Mouse (Mus musculus): Measurements from ENCODE around the gene Lrrc17.

Lrrc17 gene

GRCm38 (mm10) chr5:21543409-21544201 lies at the start of gene Lrrc17:
Lrrc17 (plus strand) TSS chr5:21543559.
- no peak for DNase-seq

GRCm38 (mm10) chr5:21494781-21495180 lies 48.6 kb upstream of the Lrrc17 start:
- DNase-seq: no peak

GRCm38 (mm10) chr5:21496321-21496720 lies 47.0 kb upstream of the Lrrc17 start:
- no peak for DNase-seq

GRCm38 (mm10) chr5:21496881-21497280 lies 46.5 kb upstream of the Lrrc17 start:
- DNase-seq: no peak

GRCm38 (mm10) chr5:21498490-21498889 lies 44.9 kb upstream of the Lrrc17 start:
- DNase-seq: no peak

- no peak for DNase-seq
Measured at GRCm38 (mm10) chr5:21498925-21499324, 44.4 kb upstream of the Lrrc17 start.

- DNase-seq: no peak
Measured at GRCm38 (mm10) chr5:21500133-21500532, 43.2 kb upstream of the Lrrc17 start.

GRCm38 (mm10) chr5:21500941-21501340 lies 42.4 kb upstream of the Lrrc17 start:
- no peak for DNase-seq

- DNase-seq: peak; percentile 54
Measured at GRCm38 (mm10) chr5:21502936-21503610, 40.3 kb upstream of the Lrrc17 start.

- no peak for DNase-seq
Measured at GRCm38 (mm10) chr5:21505159-21505558, 38.2 kb upstream of the Lrrc17 start.

- DNase-seq: no peak
Measured at GRCm38 (mm10) chr5:21506887-21507286, 36.5 kb upstream of the Lrrc17 start.

GRCm38 (mm10) chr5:21509801-21510200 lies 33.6 kb upstream of the Lrrc17 start:
- DNase-seq: no peak

GRCm38 (mm10) chr5:21513363-21513762 lies 30.0 kb upstream of the Lrrc17 start:
- DNase-seq: no peak

GRCm38 (mm10) chr5:21517562-21517961 lies 25.8 kb upstream of the Lrrc17 start:
- no peak for DNase-seq

- no peak for DNase-seq
Measured at GRCm38 (mm10) chr5:21518207-21518606, 25.2 kb upstream of the Lrrc17 start.

GRCm38 (mm10) chr5:21519166-21519565 lies 24.2 kb upstream of the Lrrc17 start:
- no peak for DNase-seq

GRCm38 (mm10) chr5:21526835-21527485 lies 16.4 kb upstream of the Lrrc17 start:
- DNase-seq: no peak

- no peak for DNase-seq
Measured at GRCm38 (mm10) chr5:21527488-21527911, 15.9 kb upstream of the Lrrc17 start.

GRCm38 (mm10) chr5:21528068-21528842 lies 15.1 kb upstream of the Lrrc17 start:
- no peak for DNase-seq

- DNase-seq: no peak
Measured at GRCm38 (mm10) chr5:21529110-21529720, 14.1 kb upstream of the Lrrc17 start.

GRCm38 (mm10) chr5:21532126-21532525 lies 11.2 kb upstream of the Lrrc17 start:
- DNase-seq: no peak

GRCm38 (mm10) chr5:21532921-21533320 lies 10.4 kb upstream of the Lrrc17 start:
- DNase-seq: no peak

GRCm38 (mm10) chr5:21542226-21542625 lies 1.1 kb upstream of the Lrrc17 start:
- DNase-seq: no peak
